Mouse (Mus musculus): Measurements from ENCODE around the gene Tmem135. TPM values are rescaled to one million over a fixed set of nuclear protein-coding genes. Genes with fewer than 3 reads are reported as not detected.

The Tmem135 gene
- total RNA-seq (2021): 10 to 100 TPM; 15.5 to 18.3 TPM
- long read RNA-seq, experiment 1, transcript Tmem135-201 (15 exons, 3,700 nt): major isoform, 5 of 10 reads
- long read RNA-seq, experiment 1, partial matches to known transcripts: 1 of 10 reads
- long read RNA-seq, experiment 1, other reads (novel, unspliced or antisense): 4 of 10 reads
- long read RNA-seq, experiment 2, transcript Tmem135-201 (15 exons, 3,700 nt): major isoform, 10 of 17 reads
- long read RNA-seq, experiment 2, partial matches to known transcripts: 0 of 17 reads
- long read RNA-seq, experiment 2, other reads (novel, unspliced or antisense): 7 of 17 reads

- intact Hi-C loops (cut with DNase I): no loop called here
- peak; percentile 90 to 97 for DNase-seq
Observed at GRCm38 (mm10) chr7:89404081-89404733, at the start of gene Tmem135, which contains the start of gene Fzd4. Tmem135 (minus strand) TSS chr7:89404222. Fzd4 (plus strand) TSS chr7:89404355.

GRCm38 (mm10) chr7:89450312-89450711 lies 46.3 kb upstream of the Tmem135 start:
- intact Hi-C loops (cut with DNase I): no loop called here
- DNase-seq: no peak

GRCm38 (mm10) chr7:89445137-89445536 lies 41.1 kb upstream of the Tmem135 start:
- intact Hi-C loops (cut with DNase I): no loop called here
- no peak for DNase-seq

GRCm38 (mm10) chr7:89442242-89442641 lies 38.2 kb upstream of the Tmem135 start:
- no peak for DNase-seq
- intact Hi-C loops (cut with DNase I): no loop called here

- intact Hi-C loops (cut with DNase I): no loop called here
- no peak for DNase-seq
Observed at GRCm38 (mm10) chr7:89441291-89441690, 37.3 kb upstream of the Tmem135 start.

DNA sequence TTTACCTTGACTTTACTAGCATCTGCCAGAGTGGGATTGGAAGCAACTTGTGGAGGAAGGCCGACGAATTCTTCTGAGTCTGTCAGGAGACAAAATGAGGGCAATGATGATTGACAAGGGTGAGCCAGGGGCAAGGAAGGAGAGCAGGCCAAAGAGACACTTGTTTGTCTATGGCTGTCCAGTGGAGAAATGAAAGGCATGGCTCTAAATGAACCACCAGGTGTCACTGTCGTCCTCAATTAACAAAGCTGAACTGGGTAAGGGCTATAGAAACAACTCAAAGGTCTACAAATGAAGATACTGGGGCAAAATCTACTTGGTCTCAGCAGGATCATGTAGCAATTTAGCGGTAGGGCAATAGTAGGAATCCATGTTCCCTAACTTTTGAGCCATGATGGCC lies 33.6 kb upstream of the Tmem135 start:
- no peak for DNase-seq
- intact Hi-C loops (cut with DNase I): no loop called here

- intact Hi-C loops (cut with DNase I): no loop called here
- no peak for DNase-seq
Observed at GRCm38 (mm10) chr7:89436404-89436803, 32.4 kb upstream of the Tmem135 start.

GRCm38 (mm10) chr7:89433893-89434616 lies 30.0 kb upstream of the Tmem135 start:
- intact Hi-C loops (cut with DNase I): no loop called here
- no peak for DNase-seq

DNA sequence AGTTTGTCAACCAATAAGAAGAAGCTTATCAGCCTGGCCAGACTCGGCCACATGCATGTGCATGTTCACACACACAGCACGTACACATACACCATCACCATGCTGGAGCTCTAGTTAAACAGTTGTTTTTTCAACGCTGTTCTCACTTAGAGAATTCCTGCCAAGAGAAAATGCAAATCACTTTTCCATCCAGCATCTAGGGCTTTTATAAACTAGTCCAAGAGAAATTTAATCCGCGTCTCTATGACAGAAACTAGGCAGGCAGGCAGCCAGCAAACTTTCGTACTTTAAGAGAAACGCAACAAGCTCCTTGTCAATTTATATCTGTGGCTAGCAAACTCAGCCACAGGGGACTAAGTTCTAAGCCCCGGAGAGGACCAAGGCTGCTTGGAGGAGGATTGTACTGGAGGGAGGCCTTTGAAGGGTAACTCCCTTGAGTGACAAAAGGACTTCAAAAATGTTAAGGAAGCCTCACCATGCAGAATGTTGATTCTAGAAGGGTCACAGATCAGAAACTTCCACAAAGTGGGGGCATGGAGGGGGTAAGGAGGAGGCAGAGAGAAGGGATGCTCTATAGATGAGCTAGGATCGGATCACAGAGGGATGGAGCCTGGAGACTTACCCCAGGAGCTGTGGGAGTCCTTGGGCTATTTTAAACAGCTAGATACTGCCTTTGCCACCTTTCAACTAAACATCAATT lies 29.3 kb upstream of the Tmem135 start:
- intact Hi-C loops (cut with DNase I): no loop called here
- DNase-seq: no peak

- DNase-seq: no peak
- intact Hi-C loops (cut with DNase I): no loop called here
Observed at GRCm38 (mm10) chr7:89431185-89431584, 27.2 kb upstream of the Tmem135 start.

DNA sequence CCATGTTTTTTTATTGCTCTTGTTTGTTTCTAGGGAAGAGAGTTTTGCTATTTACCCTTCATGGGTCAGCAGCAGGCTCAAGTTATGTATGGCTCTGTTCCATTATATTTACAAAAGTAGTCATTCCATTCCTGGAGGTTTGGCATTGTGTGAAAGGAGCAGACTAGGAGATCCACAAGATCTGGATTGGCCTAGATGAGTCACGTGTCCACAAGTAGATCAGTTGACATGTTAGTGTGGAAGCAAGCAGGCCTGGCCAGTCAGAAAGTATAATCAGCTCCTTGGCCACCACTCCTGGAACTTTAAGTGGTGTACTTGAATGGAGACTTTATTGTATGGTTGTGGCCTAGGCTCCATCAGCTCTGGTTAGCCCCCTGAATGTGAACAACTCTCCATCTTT lies 25.3 kb upstream of the Tmem135 start:
- no peak for DNase-seq
- intact Hi-C loops (cut with DNase I): no loop called here

- DNase-seq: no peak
- intact Hi-C loops (cut with DNase I): no loop called here
Observed at GRCm38 (mm10) chr7:89428804-89429203, 24.8 kb upstream of the Tmem135 start.

- DNase-seq: no peak
- intact Hi-C loops (cut with DNase I): no loop called here
Observed at GRCm38 (mm10) chr7:89427101-89427500, 23.1 kb upstream of the Tmem135 start.

DNA sequence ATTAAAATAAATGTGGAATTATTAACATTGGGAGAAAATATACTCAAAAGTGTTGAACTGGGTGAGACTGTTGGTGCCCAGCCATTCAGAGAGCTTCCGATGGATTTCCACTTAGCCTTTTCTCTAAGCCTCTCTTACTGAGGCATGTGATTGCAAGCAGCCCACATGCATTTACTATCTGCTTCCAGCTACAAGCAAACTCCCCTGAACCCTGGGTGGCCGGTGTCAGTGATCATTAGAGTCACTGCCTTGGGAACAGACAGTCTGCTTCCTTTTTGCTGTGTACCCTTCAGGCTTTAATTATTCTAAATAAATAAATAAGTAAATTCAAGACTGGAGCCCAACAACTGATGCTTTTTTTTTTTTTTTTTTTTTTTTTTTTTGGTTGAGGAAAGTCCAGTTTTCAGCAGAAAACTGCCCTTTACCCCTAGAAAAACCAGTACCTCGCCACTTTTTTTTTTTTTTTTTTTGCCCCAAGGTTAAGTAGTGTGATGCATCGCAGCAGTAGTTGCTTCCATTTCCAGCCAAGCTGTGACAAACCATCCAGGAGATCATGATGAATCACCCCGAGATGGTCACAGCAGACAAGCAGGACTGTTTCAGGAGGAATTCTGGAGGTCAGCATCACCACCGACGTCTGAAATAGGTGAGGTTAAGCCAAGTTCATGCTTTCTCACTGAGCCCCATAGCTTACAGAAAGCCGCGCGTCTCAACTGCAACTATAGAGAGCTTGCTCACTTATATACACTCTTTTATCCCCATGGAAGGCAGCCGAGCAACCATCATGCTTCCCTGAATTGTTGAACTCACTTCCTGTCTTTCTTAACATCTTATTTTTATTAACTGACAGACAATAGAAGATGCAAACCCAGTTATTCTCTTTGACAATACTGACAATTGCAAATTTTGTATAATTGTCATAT lies 22.0 kb upstream of the Tmem135 start:
- no peak for DNase-seq
- intact Hi-C loops (cut with DNase I): no loop called here

DNA sequence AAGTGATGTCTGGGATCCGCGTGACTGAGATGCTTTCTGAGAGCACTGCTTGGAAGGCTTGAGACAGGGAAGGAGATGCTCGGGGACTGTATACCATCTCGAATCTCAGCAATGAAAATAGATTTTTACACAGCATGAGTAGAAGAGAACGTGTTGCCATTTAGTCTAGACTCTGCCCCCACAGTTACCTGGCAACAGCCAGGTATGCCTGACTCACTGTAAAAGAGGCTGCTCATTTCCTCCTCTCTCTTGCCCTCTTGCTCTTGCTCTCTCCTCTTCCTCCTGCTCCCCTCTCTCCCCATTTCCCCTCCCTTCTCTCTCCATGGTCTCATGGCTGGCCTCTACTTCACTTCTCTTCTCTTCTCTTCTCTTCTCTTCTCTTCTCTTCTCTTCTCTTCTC lies 20.6 kb upstream of the Tmem135 start:
- intact Hi-C loops (cut with DNase I): no loop called here
- no peak for DNase-seq

GRCm38 (mm10) chr7:89423688-89424255 lies 19.8 kb upstream of the Tmem135 start:
- DNase-seq: no peak
- intact Hi-C loops (cut with DNase I): no loop called here

DNA sequence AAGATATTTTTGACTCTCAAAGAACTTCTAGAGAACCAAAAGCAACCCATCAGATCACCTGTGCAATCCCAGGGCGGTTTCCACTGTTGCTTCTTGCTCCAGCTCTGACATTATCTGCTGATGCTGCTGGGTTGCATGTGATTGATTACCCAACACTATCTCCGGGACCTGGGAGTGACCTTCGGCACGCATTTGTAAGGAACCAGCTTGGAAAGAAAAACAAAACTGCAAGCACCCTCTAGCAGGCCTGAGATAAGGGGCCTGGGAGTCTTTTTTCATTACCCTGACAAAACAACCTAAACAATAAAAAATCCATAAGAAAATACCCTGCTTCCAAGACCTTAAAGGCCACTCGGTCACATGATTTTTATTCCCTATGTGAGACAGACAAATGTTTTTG lies 19.2 kb upstream of the Tmem135 start:
- DNase-seq: no peak
- intact Hi-C loops (cut with DNase I): no loop called here

DNA sequence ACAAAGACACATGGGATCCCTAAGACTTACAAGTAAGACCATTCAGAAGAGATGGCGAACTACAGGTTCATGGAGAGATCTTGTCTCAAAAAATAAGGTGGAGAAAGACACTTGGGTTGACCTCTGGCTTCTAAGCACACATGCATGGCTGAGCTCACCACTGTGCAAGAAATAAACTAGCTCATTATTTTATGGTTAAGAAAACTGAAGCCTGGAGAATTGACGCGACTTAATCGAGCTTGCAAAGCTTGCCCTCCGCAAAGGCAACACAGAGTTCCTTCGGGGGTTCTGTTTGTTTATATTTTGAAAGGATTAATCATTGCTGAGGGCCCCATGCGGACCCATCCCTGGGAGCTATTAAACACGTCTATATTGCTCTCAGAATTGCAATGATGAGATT lies 18.6 kb upstream of the Tmem135 start:
- intact Hi-C loops (cut with DNase I): no loop called here

GRCm38 (mm10) chr7:89421294-89421693 lies 17.3 kb upstream of the Tmem135 start:
- intact Hi-C loops (cut with DNase I): no loop called here
- DNase-seq: no peak

More for the DNA sequence above, 18.6 kb upstream of the Tmem135 start:
- no peak for DNase-seq

Data from gastrocnemius, postnatal 36 days (tissue).